Mouse (Mus musculus) forebrain, postnatal 0 days (tissue): ENCODE measurements around the gene Gm13030. TPM values are rescaled to one million over a fixed set of nuclear protein-coding genes. Genes with fewer than 3 reads are reported as not detected.
"Not testable (repeated sequence)": the region's sequence is repeated elsewhere in the genome, so short reads cannot be mapped to it uniquely, and the experiment has no call there.

Source experiments
- ATAC-seq: fragments of 200-750 bp; cut with Nextera tagmentation; 2 replicates; pipeline ENCODE4 v1.8.0; 2017; ENCODE audit warnings: mild to moderate bottlenecking, moderate library complexity
- DNase-seq: peaks from one replicate; pipeline ENCODE4 v3.0.0-alpha.2; 2015
- H3K27ac ChIP-seq: fragments of 300-500 bp; sonication (generic); 2 replicates; pipeline ENCODE4 v1.5.1; 2014; ENCODE audit warnings: low read depth, mild to moderate bottlenecking, antibody characterized with exemption, low read length, moderate library complexity, mixed read lengths
- H3K27me3 ChIP-seq: fragments of 300-500 bp; sonication (generic); 2 replicates; pipeline ENCODE4 v1.6.1; 2014; ENCODE audit warnings: mild to moderate bottlenecking, low read length, mixed read lengths; ENCODE audit not compliant: insufficient read depth
- H3K36me3 ChIP-seq: fragments of 300-500 bp; sonication (generic); 2 replicates; pipeline ENCODE4 v1.6.1; 2014; ENCODE audit warnings: mild to moderate bottlenecking, moderate library complexity; ENCODE audit not compliant: insufficient read depth
- H3K4me1 ChIP-seq: fragments of 300-500 bp; sonication (generic); 2 replicates; pipeline ENCODE4 v1.6.1; 2014; ENCODE audit warnings: antibody characterized with exemption; ENCODE audit not compliant: insufficient read depth
- H3K4me2 ChIP-seq: fragments of 300-500 bp; sonication (generic); 2 replicates; pipeline ENCODE4 v1.6.1; 2014; ENCODE audit warnings: low read depth, mild to moderate bottlenecking, moderate library complexity
- H3K4me3 ChIP-seq: fragments of 300-500 bp; sonication (generic); 2 replicates; pipeline ENCODE4 v1.5.1; 2014; ENCODE audit warnings: low read depth, low read length, mixed read lengths
- H3K9ac ChIP-seq: fragments of 300-500 bp; sonication (generic); 2 replicates; pipeline ENCODE4 v1.6.1; 2014; ENCODE audit warnings: mild to moderate bottlenecking
- H3K9me3 ChIP-seq: fragments of 300-500 bp; sonication (generic); 2 replicates; pipeline ENCODE4 v1.6.1; 2016; ENCODE audit warnings: low read length
- CTCF ChIP-seq: sonication (generic); IDR thresholded peaks from 2 replicates; pipeline ENCODE4 v1.5.1; 2016; ENCODE audit warnings: antibody characterized with exemption, control low read depth, low read depth
- WGBS: fragments of 180-500 bp; shearing (Covaris S2); extraction: QIAGEN DNeasy Blood & Tissue Kit; methylation state at CpG from one replicate; pipeline ENCODE4 v1.1.7; 2014; 5-methylcytosine and 5-hydroxymethylcytosine counted together
- polyA plus RNA-seq: library from polyadenylated mRNA; unstranded; fragments of >200 nt; fragmentation: Nextera tagmentation; extraction: Ambion mirVana; gene quantifications from 2 replicates; pipeline ENCODE4 v1.2.1, GENCODE M21; 2015
- total RNA-seq: library from RNA; depleted of rRNA; stranded (reverse); fragments of >200 nt; gene quantifications from 2 replicates; pipeline ENCODE4 v1.2.3, GENCODE M21; 2014; rRNA removed

The Gm13030 gene
- total and polyA plus RNA-seq, 2 experiments from 2014 or later, result not detected

DNA sequence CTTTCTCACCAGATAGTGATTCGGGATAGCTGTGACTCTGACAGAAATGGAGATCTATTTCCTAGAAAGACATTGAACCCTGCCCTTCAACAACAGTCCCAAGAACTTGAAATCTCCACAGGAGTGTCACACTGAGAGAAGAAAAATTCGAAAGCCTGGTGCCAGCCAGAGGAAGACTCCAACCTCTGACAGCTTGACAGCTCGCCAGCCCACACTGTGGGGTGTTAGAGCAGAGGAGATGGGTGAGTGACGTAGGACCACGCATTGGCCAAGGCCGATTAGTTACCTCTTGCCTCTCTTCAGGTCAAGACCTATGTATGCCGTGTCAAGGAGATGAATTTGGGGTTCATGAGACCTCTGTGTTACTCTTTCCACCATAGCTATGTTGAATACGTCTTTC lies 33.0 kb downstream of the Gm13030 start:
- H3K27ac ChIP-seq, result no peak overlapping the region
- H3K27me3 ChIP-seq, result no peaks in the 10 kb centered on the region
- H3K36me3 ChIP-seq, result no peaks in the 10 kb centered on the region
- ATAC-seq (no peak), DNase-seq (no peak)
- no peak for TF ChIP-seq CTCF
- peaks cover 5% of the 10 kb centered on the region; the same call in 1 of the 2 replicates for H3K9me3 ChIP-seq
- H3K4me2 ChIP-seq, result no peak overlapping the region
- WGBS, result 72% methylated on average over 8 of the region's 8 CpGs
- H3K4me3 ChIP-seq, result no peak overlapping the region
- no peak overlapping the region for H3K9ac ChIP-seq
- H3K4me1 ChIP-seq, result no peaks in the 10 kb centered on the region

DNA sequence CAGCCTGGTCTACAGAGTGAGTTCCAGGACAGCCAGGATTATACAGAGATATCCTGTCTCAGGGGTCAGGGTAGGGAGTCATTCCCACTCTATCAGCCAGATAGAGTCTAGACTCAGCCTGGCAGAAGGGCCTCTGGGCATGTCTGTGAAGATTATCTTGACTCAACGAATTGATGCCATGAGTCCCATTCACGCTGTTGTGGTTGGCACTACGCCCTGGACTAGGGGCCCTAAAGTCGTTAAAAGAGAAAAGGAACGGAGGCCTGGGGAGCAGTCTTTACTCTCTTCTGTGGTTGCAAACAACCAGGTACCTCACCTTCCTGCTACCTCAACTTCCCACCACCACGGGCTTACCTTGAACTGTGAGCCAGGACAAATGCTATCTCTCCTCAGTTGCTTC lies 34.0 kb downstream of the Gm13030 start:
- Histone ChIP-seq H3K9me3 (peaks cover 5% of the 10 kb centered on the region; the same call in 1 of the 2 replicates), H3K4me2 (no peak overlapping the region), H3K27ac (no peak overlapping the region), H3K36me3 (no peaks in the 10 kb centered on the region), H3K9ac (no peak overlapping the region), H3K4me1 (no peaks in the 10 kb centered on the region), H3K4me3 (no peak overlapping the region), H3K27me3 (no peaks in the 10 kb centered on the region)
- ATAC-seq (no peak), DNase-seq (no peak)
- 44% methylated on average over 6 of the region's 6 CpGs for WGBS
- TF ChIP-seq CTCF, result no peak

DNA sequence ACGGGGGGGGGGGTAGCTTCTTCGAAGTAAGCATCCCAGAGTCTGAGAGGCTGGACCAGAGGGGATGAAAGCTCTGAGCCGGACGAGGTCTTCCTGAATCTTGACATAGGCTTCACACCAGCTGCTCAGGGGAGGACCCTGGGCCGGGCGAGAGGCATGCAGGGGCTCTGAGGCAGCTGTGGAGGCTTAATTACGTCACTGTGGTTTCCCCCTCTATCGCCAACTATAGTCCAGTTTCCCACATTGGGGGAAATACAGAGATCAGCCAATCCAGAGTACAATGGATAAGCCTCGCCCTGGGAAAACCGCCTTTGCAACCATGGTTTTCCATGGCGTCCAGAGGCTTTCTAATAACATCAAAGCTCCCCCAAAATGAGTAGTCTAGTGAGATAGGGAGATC lies 46.6 kb downstream of the Gm13030 start:
- no peak overlapping the region for H3K9ac ChIP-seq
- H3K9me3 ChIP-seq, result 0 out of 2 replicates have a peak, but pooled peaks cover 3% of the 10 kb centered on the region
- no peaks in the 10 kb centered on the region; the same call in 1 of the 2 replicates for H3K4me1 ChIP-seq
- H3K4me3 ChIP-seq, result no peak overlapping the region
- DNase-seq (no peak), ATAC-seq (no peak)
- no peaks in the 10 kb centered on the region for H3K27me3 ChIP-seq
- H3K4me2 ChIP-seq, result no peak overlapping the region
- H3K27ac ChIP-seq, result no peak overlapping the region
- TF ChIP-seq CTCF, result no peak
- H3K36me3 ChIP-seq, result no peaks in the 10 kb centered on the region
- 66% methylated on average over 11 of the region's 11 CpGs for WGBS

DNA sequence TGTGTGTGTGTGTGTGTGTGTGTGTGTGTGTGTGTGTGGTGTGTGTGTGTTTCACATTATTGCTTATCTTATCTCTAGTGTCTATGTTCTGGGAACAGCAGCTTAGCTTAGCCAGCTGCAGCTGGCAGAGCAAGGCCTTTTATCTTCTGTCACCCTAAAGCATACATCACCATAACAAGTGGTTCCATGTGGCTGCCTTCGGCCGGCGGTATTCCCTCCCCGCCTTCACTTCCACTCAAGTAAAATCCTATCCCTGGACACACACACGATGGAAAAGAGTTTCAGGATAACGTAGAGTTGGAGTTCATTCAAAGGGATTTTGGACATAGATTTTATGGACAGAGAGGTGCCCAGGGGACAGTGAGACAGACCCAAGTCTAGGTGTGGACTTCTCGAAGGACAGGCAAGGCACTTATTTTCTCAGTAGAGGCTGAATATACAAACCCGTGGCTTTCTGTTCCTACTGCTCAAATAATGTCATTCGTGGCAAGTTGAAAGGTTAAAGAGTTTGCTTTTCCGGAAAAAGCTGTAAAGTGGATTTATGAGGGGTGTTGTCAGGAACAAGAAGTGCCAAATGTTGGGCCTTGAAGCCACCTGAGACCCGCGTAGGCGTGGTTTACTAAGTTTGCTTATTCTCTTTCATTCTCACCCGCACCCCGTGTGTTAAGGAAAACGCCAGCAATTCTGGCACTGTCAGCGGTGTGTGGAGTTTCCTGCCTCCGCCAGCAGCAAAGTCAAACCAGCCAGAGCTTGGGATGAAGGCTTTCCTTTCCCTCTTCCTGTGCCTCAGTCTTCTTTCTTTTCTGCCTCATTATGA lies 47.8 kb downstream of the Gm13030 start:
- TF ChIP-seq CTCF, result no peak
- H3K9ac ChIP-seq, result no peak overlapping the region
- 74% methylated on average over 18 of the region's 18 CpGs for WGBS
- no peak overlapping the region for H3K4me3 ChIP-seq
- no peak overlapping the region for H3K4me2 ChIP-seq
- DNase-seq (no peak), ATAC-seq (no peak)
- no peaks in the 10 kb centered on the region for H3K4me1 ChIP-seq
- no peak overlapping the region for H3K27ac ChIP-seq
- H3K36me3 ChIP-seq, result no peaks in the 10 kb centered on the region
- no peaks in the 10 kb centered on the region for H3K27me3 ChIP-seq
- H3K9me3 ChIP-seq, result 0 out of 2 replicates have a peak, but pooled peaks cover 3% of the 10 kb centered on the region

DNA sequence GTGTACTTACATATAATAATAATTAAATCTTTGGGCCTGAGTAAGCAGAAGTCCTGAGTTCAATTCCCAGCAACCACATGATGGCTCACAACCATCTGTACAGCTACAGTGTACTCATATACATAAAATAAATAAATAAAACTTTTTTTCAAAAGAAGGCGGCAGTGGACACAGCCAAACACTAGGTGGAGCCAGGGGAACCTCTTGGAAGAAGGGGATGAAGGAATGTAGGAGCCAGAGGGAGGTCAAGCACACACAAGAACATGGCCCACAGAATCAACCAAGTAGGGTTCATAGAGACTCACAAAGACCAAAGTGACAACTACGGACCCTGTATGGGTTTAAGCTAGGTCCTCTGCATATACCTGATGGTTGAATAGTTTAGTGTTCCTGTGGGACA lies 49.1 kb downstream of the Gm13030 start:
- no peaks in the 10 kb centered on the region for H3K4me1 ChIP-seq
- H3K4me3 ChIP-seq, result no peak overlapping the region
- no peak overlapping the region for H3K9ac ChIP-seq
- TF ChIP-seq CTCF, result no peak
- no peak overlapping the region for H3K4me2 ChIP-seq
- H3K36me3 ChIP-seq, result no peaks in the 10 kb centered on the region
- WGBS, result 85% methylated on average over 2 of the region's 2 CpGs
- H3K27ac ChIP-seq, result no peak overlapping the region
- ATAC-seq (no peak), DNase-seq (no peak)
- H3K9me3 ChIP-seq, result 0 out of 2 replicates have a peak, but pooled peaks cover 3% of the 10 kb centered on the region
- no peaks in the 10 kb centered on the region for H3K27me3 ChIP-seq

DNA sequence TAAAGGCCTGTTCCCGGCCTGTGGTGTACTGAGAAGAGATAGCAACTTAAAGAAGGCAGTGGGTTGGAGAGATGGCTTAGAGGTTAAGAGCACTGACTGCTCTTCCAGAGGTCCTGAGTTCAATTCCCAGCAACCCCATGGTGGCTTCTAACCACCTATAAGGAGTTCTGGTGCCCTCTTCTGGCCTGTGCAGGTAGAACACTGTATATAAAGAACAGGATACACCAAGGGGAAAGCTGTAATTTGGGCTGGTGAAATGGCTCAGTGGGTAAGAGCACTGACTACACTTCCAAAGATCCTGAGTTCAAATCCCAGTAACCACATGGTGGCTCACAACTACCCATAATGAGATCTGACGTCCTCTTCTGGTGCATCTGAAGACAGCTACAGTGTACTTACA lies 49.6 kb downstream of the Gm13030 start:
- ATAC-seq, H3K4me1 ChIP-seq, H3K27ac ChIP-seq, H3K4me3 ChIP-seq, H3K9me3 ChIP-seq, H3K4me2 ChIP-seq, H3K27me3 ChIP-seq, DNase-seq, H3K36me3 ChIP-seq, H3K9ac ChIP-seq: not testable (repeated sequence)
- 83% methylated on average over 2 of the region's 2 CpGs for WGBS

DNA sequence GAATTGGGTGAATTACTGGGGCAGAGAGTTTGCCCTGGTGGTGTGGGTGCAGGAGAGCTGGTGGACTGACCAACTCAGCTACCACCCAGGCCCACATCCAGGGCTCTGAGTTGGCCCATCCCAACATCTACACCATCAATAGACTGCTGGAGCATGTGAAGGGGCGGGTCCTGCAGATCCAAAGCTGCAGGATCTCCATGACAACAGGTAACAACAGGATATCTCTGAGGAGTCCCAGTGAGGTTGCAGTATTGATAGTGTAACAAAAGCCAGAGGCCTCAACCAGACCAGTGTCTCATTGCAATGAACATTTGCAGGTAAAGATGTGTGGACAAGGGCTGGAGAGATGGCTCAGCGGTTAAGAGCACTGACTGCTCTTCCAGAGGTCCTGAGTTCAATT lies 52.7 kb downstream of the Gm13030 start:
- Histone ChIP-seq H3K27ac (no peak overlapping the region), H3K27me3 (no peaks in the 10 kb centered on the region), H3K4me2 (no peak overlapping the region), H3K4me1 (no peaks in the 10 kb centered on the region), H3K9me3 (0 out of 2 replicates have a peak, but pooled peaks cover 3% of the 10 kb centered on the region), H3K36me3 (no peaks in the 10 kb centered on the region), H3K9ac (no peak overlapping the region), H3K4me3 (no peak overlapping the region)
- ATAC-seq (no peak), DNase-seq (no peak)
- WGBS, result 91% methylated on average over 2 of the region's 2 CpGs
- no peak for TF ChIP-seq CTCF

Other genes starting within 250 kb of the Gm13030 start
- 4.0 and 9.2 TPM in 2 replicates for gene Vwa5b1, start 238.1 kb downstream of the Gm13030 start, total RNA-seq
- gene Vwa5b1, start 238.1 kb downstream of the Gm13030 start, polyA plus RNA-seq, result 0.65 and 1.5 TPM in 2 replicates
- 0.24 and 0.77 TPM in 2 replicates for gene Pla2g2c, start 149.2 kb downstream of the Gm13030 start, total RNA-seq
- 0.28 and 0.42 TPM in 2 replicates for gene Pla2g2c, start 149.2 kb downstream of the Gm13030 start, polyA plus RNA-seq
- gene Ubxn10, start 136.8 kb downstream of the Gm13030 start, total RNA-seq, result 4.0 and 5.6 TPM in 2 replicates
- gene Ubxn10, start 136.8 kb downstream of the Gm13030 start, polyA plus RNA-seq, result 2.4 and 3.5 TPM in 2 replicates
- gene Pla2g2f, start 116.3 kb downstream of the Gm13030 start, total RNA-seq, result 0.23 TPM in 1 of 2 replicates, not detected in the other
- gene Pla2g2f, start 116.3 kb downstream of the Gm13030 start, polyA plus RNA-seq, result not detected in 2 replicates
- gene Pla2g2d, start 98.2 kb downstream of the Gm13030 start, total RNA-seq, result 0.38 TPM in 1 of 2 replicates, not detected in the other
- gene Pla2g2d, start 98.2 kb downstream of the Gm13030 start, polyA plus RNA-seq, result 0.23 TPM in 1 of 2 replicates, not detected in the other
- 0.15 and 2.9 TPM in 2 replicates for gene Pla2g5, start 10.5 kb downstream of the Gm13030 start, total RNA-seq
- gene Pla2g5, start 10.5 kb downstream of the Gm13030 start, polyA plus RNA-seq, result 1.1 and 1.5 TPM in 2 replicates
- gene Pla2g2e, start 4.0 kb upstream of the Gm13030 start, total RNA-seq, result not detected in 2 replicates
- gene Pla2g2e, start 4.0 kb upstream of the Gm13030 start, polyA plus RNA-seq, result not detected in 2 replicates
- gene Otud3, start 40.0 kb upstream of the Gm13030 start, total RNA-seq, result 10.5 and 13.1 TPM in 2 replicates
- gene Otud3, start 40.0 kb upstream of the Gm13030 start, polyA plus RNA-seq, result 2.6 and 2.8 TPM in 2 replicates
- not detected in 2 replicates for gene Rnf186, start 93.1 kb upstream of the Gm13030 start, total RNA-seq
- gene Rnf186, start 93.1 kb upstream of the Gm13030 start, polyA plus RNA-seq, result not detected in 2 replicates
- 1.5 and 4.0 TPM in 2 replicates for gene Tmco4, start 98.9 kb upstream of the Gm13030 start, total RNA-seq
- gene Tmco4, start 98.9 kb upstream of the Gm13030 start, polyA plus RNA-seq, result 1.4 and 1.5 TPM in 2 replicates
- 1.8 and 4.0 TPM in 2 replicates for gene Htr6, start 201.6 kb upstream of the Gm13030 start, total RNA-seq
- 0.67 TPM in 2 replicates for gene Htr6, start 201.6 kb upstream of the Gm13030 start, polyA plus RNA-seq
- 41.7 and 57.6 TPM in 2 replicates for gene Nbl1, start 219.0 kb upstream of the Gm13030 start, total RNA-seq
- gene Nbl1, start 219.0 kb upstream of the Gm13030 start, polyA plus RNA-seq, result 56.7 and 64.3 TPM in 2 replicates